Mouse (Mus musculus) hindbrain, embryonic 16.5 days (tissue): Measurements from ENCODE around the gene Cldn14. TPM values are rescaled to one million over a fixed set of nuclear protein-coding genes. Genes with fewer than 3 reads are reported as not detected.

Experiments used
- ATAC-seq: fragments of 200-750 bp; cut with Nextera tagmentation; 2 replicates; pipeline ENCODE4 v1.8.0; 2017; ENCODE audit warnings: moderate TSS enrichment, moderate library complexity
- H3K27ac ChIP-seq: fragments of 300-500 bp; sonication (generic); 2 replicates; pipeline ENCODE4 v1.5.1; 2014; ENCODE audit warnings: low read depth, mild to moderate bottlenecking, control low read depth, low read length, moderate library complexity
- H3K27me3 ChIP-seq: fragments of 300-500 bp; sonication (generic); replicated peaks from 2 replicates; pipeline ENCODE4 v1.6.1; 2014; ENCODE audit warnings: low read length; ENCODE audit not compliant: control insufficient read depth, insufficient read depth
- H3K36me3 ChIP-seq: fragments of 300-500 bp; sonication (generic); 2 replicates; pipeline ENCODE4 v1.6.1; 2014; ENCODE audit warnings: mild to moderate bottlenecking, low read length, moderate library complexity, mixed read lengths; ENCODE audit not compliant: control insufficient read depth, insufficient read depth
- H3K4me1 ChIP-seq: fragments of 300-500 bp; sonication (generic); 2 replicates; pipeline ENCODE4 v1.6.1; 2014; ENCODE audit warnings: low read depth, low read length; ENCODE audit not compliant: control insufficient read depth, insufficient read depth
- H3K4me2 ChIP-seq: fragments of 300-500 bp; sonication (generic); 2 replicates; pipeline ENCODE4 v1.6.1; 2014; ENCODE audit warnings: mild to moderate bottlenecking, low read length, control low read depth, moderate library complexity
- H3K4me3 ChIP-seq: fragments of 300-500 bp; sonication (generic); 2 replicates; pipeline ENCODE4 v1.5.1; 2014; ENCODE audit warnings: mild to moderate bottlenecking, low read length, control low read depth, moderate library complexity
- H3K9ac ChIP-seq: fragments of 300-500 bp; sonication (generic); 2 replicates; pipeline ENCODE4 v1.6.1; 2014; ENCODE audit warnings: low read depth, mild to moderate bottlenecking, control low read depth, low read length, moderate library complexity
- H3K9me3 ChIP-seq: fragments of 300-500 bp; sonication (generic); 2 replicates; pipeline ENCODE4 v1.6.1; 2014; ENCODE audit warnings: mild to moderate bottlenecking, low read length, moderate library complexity; ENCODE audit not compliant: control insufficient read depth
- WGBS: fragments of 180-500 bp; shearing (Covaris S2); extraction: QIAGEN DNeasy Blood & Tissue Kit; methylation state at CpG from one replicate; pipeline ENCODE4 v1.1.7; 2014; 5-methylcytosine and 5-hydroxymethylcytosine counted together
- polyA plus RNA-seq: library from polyadenylated mRNA; unstranded; fragments of >200 nt; fragmentation: Nextera tagmentation; extraction: Ambion mirVana; gene quantifications from 2 replicates; pipeline ENCODE4 v1.2.1, GENCODE M21; 2015

The Cldn14 gene
- polyA plus RNA-seq, 1 experiment from 2014 or later: not detected

DNA sequence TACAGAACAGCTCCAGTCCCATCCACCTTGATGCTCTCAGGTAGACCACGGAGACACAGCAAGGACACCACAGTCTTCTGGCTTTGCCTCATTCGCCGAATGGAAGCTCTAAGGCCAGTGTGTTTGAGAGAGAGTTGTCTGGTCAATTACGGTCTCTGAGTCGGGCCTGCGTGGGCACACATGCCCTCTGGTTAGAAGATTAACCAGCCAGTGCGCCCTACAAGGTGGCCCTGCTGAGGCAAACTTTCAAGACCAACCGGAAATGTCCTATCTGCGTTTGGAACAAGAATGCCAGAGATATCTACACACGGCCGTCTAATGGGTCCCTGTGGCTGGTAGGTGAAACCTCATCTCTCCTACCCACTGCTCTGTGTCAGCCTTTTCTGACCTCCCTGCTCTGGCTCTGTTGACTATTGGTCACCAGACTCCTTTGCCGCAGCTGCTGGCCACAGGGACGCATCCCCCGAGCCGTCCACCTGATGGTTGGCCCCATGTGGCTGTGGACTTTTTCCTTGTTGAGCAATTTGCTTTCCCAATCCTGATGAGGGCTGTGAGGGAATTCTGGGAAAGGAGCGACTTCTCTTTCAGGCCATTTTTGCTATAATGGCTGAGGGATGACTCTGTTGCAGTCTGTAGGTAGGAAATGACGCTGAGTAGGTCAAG, 79.1 kb downstream of the Cldn14 start:
- 95% methylated on average over 17 of the region's 17 CpGs for WGBS
- ATAC-seq: no peak
- Histone ChIP-seq H3K4me2 (no peak overlapping the region), H3K27ac (no peak overlapping the region), H3K9ac (no peak overlapping the region), H3K36me3 (no peaks in the 10 kb centered on the region), H3K9me3 (no peaks in the 10 kb centered on the region), H3K27me3 (peaks cover 5% of the 10 kb centered on the region), H3K4me1 (no peaks in the 10 kb centered on the region), H3K4me3 (no peak overlapping the region)

GRCm38 (mm10) chr16:93925684-93926247, 82.9 kb downstream of the Cldn14 start:
- ATAC-seq: no peak
- H3K27me3 ChIP-seq: no peaks in the 10 kb centered on the region
- H3K4me3 ChIP-seq: no peak overlapping the region
- no peaks in the 10 kb centered on the region for H3K4me1 ChIP-seq
- H3K4me2 ChIP-seq: no peak overlapping the region
- H3K27ac ChIP-seq: no peak overlapping the region
- H3K9ac ChIP-seq: no peak overlapping the region
- H3K9me3 ChIP-seq: no peaks in the 10 kb centered on the region
- WGBS: 79% methylated on average over 8 of the region's 8 CpGs
- H3K36me3 ChIP-seq: no peaks in the 10 kb centered on the region

DNA sequence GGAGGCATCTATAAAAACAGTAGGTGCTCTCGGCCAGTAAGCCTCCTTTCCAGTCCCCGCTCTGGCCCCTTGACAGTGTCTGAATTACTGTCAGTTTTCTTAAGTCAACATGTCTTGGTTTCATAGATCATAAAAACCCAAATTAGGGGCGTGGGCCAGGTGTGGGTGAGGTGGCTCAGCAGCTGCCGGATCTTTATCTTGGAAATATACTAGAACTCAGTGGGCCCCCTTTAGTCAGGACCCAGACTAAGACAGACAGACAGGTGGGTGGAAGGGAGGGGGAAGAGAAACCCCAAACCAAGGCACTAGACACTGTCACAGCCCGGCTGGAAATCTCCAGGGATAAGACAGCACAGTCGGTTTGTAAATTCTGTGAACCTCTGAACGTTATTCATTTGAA, 84.8 kb downstream of the Cldn14 start:
- Histone ChIP-seq H3K36me3 (no peaks in the 10 kb centered on the region), H3K4me1 (no peaks in the 10 kb centered on the region), H3K27ac (no peak overlapping the region), H3K4me2 (no peak overlapping the region), H3K4me3 (no peak overlapping the region), H3K27me3 (no peaks in the 10 kb centered on the region), H3K9me3 (no peaks in the 10 kb centered on the region), H3K9ac (no peak overlapping the region)
- no peak for ATAC-seq
- WGBS: 84% methylated on average over 7 of the region's 7 CpGs

DNA sequence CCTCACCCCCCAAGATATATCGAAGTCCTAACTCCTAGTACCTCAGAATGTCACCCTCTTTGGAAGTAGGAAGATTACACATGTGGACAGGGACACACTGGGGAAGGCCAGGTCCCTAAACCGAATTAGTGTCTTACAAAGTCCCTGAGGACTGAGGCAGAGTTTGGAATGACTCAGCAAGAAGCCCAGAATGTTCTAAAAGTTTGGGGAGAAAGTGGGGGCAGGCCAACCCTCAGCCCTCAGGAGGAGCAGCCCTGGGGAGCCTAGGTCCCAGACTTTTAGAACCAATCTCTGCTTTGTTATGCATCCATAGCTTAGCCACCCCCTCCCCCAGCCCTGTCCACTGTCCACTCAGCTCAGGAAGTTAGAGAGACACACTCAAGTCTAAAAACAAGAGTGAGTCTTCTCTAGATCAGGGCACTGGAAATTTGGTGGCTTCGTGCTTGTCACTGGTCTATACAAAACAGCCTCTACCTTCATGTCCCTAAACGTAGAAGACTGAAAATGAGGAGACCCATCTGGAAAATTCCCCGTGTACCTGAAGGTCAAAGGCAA, 85.7 kb downstream of the Cldn14 start:
- Histone ChIP-seq H3K9ac (no peak overlapping the region), H3K9me3 (no peaks in the 10 kb centered on the region), H3K27me3 (no peaks in the 10 kb centered on the region), H3K4me2 (no peak overlapping the region), H3K4me3 (no peak overlapping the region), H3K4me1 (no peaks in the 10 kb centered on the region), H3K36me3 (no peaks in the 10 kb centered on the region), H3K27ac (no peak overlapping the region)
- ATAC-seq: no peak
- 81% methylated on average over 5 of the region's 5 CpGs for WGBS

GRCm38 (mm10) chr16:93920673-93921072, 88.0 kb downstream of the Cldn14 start:
- no peak overlapping the region for H3K4me2 ChIP-seq
- WGBS: 73% methylated on average over 4 of the region's 4 CpGs
- no peaks in the 10 kb centered on the region for H3K36me3 ChIP-seq
- no peak overlapping the region for H3K4me3 ChIP-seq
- H3K9me3 ChIP-seq: no peaks in the 10 kb centered on the region
- H3K27me3 ChIP-seq: no peaks in the 10 kb centered on the region
- no peak overlapping the region for H3K9ac ChIP-seq
- H3K27ac ChIP-seq: no peak overlapping the region
- H3K4me1 ChIP-seq: no peaks in the 10 kb centered on the region
- ATAC-seq: no peak

- H3K4me2 ChIP-seq: no peak overlapping the region
- no peak overlapping the region for H3K9ac ChIP-seq
- WGBS: 61% methylated on average over 20 of the region's 20 CpGs
- no peak for ATAC-seq
- no peak overlapping the region for H3K4me3 ChIP-seq
- H3K36me3 ChIP-seq: no peaks in the 10 kb centered on the region
- no peaks in the 10 kb centered on the region for H3K27me3 ChIP-seq
- no peaks in the 10 kb centered on the region for H3K4me1 ChIP-seq
- H3K9me3 ChIP-seq: no peaks in the 10 kb centered on the region
- no peak overlapping the region for H3K27ac ChIP-seq
Observed at GRCm38 (mm10) chr16:93919189-93919588, 89.4 kb downstream of the Cldn14 start.

DNA sequence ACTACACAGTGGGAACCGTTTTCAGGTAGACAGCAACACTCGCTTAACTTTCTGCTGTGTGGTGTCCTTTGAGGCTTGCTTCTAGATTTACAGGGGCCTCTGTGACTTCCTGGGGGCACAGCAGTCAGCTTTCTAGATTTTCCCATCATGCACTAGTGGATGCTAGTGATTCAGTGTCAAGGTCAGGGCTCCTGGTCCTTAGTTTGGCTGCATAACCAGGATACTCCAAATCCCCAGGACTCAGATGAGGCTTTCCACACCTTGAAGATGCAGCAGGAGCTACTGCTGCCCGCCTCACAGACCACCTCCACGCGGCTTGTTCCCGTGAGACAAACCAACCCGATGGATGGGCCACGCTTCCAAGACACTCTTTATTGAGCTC, 90.0 kb downstream of the Cldn14 start:
- WGBS: 70% methylated on average over 8 of the region's 8 CpGs
- H3K36me3 ChIP-seq: no peaks in the 10 kb centered on the region
- peak overlapping the region; percentile 37 for H3K4me2 ChIP-seq
- no peaks in the 10 kb centered on the region for H3K4me1 ChIP-seq
- ATAC-seq: peak; percentile 31; the same call in 1 of the 2 replicates
- H3K4me3 ChIP-seq: no peak overlapping the region
- H3K9me3 ChIP-seq: no peaks in the 10 kb centered on the region
- no peaks in the 10 kb centered on the region for H3K27me3 ChIP-seq
- H3K27ac ChIP-seq: no peak overlapping the region
- no peak overlapping the region for H3K9ac ChIP-seq

DNA sequence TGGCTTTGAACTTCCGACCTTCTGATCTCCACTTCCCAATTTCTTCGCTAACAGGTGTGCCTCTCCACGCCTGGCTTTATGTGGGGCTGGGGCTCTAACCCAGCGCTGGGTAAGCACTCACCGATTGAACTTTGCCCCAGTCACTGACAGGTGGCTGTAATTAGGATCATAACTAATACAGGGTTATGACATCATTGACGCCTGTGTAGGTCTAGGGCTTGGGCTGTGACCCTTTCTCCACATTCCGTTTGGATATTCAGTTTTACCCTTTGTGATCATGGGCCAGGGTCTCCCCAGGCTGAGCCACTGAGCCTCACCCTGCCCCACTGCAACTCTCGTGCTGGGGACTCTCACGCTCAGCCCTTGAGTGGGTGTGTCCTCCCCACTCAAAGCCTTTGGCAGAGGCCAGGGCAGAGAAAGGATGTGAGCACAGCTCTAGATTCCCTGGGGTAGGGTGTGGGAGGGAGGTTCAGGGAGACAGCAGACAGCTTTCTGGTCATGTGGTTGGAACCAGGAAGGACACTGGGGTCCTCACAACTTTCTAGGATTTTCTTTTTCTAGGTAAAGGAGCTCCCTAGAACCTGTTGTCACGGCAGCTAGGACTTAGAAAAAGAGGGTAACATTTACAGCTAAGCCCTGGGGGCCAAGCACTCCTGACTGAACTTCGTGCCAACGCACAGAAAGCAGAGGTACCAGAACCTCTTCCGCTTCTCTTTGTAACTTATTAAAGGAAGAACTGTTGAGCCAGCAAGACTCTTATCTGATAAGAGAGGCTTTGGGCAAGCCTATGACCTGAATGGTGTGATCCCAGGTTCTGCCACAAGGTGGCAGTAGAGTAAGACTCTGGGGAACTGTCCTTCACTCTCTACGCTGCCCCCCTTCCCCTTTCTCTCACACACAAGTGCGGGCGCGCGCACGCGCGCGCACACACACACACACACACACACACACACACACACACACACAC, 90.6 kb downstream of the Cldn14 start:
- Histone ChIP-seq H3K4me2 (peak overlapping the region; percentile 37), H3K4me1 (no peaks in the 10 kb centered on the region), H3K27ac (no peak overlapping the region), H3K27me3 (no peaks in the 10 kb centered on the region), H3K4me3 (no peak overlapping the region), H3K9me3 (no peaks in the 10 kb centered on the region), H3K9ac (no peak overlapping the region), H3K36me3 (no peaks in the 10 kb centered on the region)
- 54% methylated on average over 15 of the region's 22 CpGs for WGBS
- peak; percentile 49 for ATAC-seq

DNA sequence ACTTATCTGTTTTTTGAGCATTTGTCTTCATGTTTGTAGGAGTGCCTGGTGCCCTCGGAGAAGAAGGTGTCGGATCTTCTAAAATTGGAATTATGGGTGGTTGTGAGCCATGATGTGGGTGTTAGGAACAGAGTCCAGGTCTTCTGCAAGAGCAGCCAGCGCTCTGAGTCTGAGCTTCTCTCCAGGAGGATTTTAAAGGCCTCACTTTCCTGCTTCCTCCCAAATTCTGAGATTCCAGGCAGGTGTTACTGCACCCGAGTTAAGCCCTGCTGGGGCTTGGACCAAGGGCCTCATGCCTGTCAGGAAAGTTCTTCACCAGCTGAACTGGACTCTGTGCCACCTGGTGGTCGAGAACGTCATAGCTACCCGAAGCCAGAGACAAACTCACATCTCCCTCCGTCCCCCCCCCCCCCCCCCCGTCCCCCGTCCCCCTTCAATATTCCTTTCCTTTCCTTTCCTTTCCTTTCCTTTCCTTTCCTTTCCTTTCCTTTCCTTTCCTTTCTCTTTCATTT, 93.2 kb downstream of the Cldn14 start:
- no peaks in the 10 kb centered on the region for H3K9me3 ChIP-seq
- H3K27me3 ChIP-seq: no peaks in the 10 kb centered on the region
- H3K4me3 ChIP-seq: no peak overlapping the region
- H3K27ac ChIP-seq: no peak overlapping the region
- no peaks in the 10 kb centered on the region for H3K4me1 ChIP-seq
- no peak overlapping the region for H3K9ac ChIP-seq
- WGBS: 41% methylated on average over 8 of the region's 10 CpGs
- no peak overlapping the region for H3K4me2 ChIP-seq
- no peak for ATAC-seq
- H3K36me3 ChIP-seq: no peaks in the 10 kb centered on the region
